Mouse (Mus musculus) kidney, embryonic 16.5 days (tissue): ENCODE results near the gene Jun. TPM values are rescaled to one million over a fixed set of nuclear protein-coding genes. Genes with fewer than 3 reads are reported as not detected.

Source experiments
- ATAC-seq: fragments of 200-750 bp; cut with Nextera tagmentation; 2 replicates; pipeline ENCODE4 v1.8.0; 2017; ENCODE audit warnings: moderate TSS enrichment; ENCODE audit not compliant: low FRiP score, low TSS enrichment
- H3K27ac ChIP-seq: fragments of 300-500 bp; sonication (generic); 2 replicates; pipeline ENCODE4 v1.5.1; 2014; ENCODE audit warnings: low read length
- H3K27me3 ChIP-seq: fragments of 300-500 bp; sonication (generic); 2 replicates; pipeline ENCODE4 v1.6.1; 2014; ENCODE audit warnings: low read length, control low read depth, mixed read lengths; ENCODE audit not compliant: insufficient read depth
- H3K36me3 ChIP-seq: fragments of 300-500 bp; sonication (generic); 2 replicates; pipeline ENCODE4 v1.6.1; 2014; ENCODE audit warnings: low read length, control low read depth, mixed read lengths; ENCODE audit not compliant: insufficient read depth
- H3K4me1 ChIP-seq: fragments of 300-500 bp; sonication (generic); 2 replicates; pipeline ENCODE4 v1.6.1; 2014; ENCODE audit warnings: low read length, control low read depth, mixed read lengths; ENCODE audit not compliant: insufficient read depth
- H3K4me2 ChIP-seq: fragments of 300-500 bp; sonication (generic); replicated peaks from 2 replicates; pipeline ENCODE4 v1.6.1; 2014; ENCODE audit warnings: low read depth, low read length
- H3K4me3 ChIP-seq: fragments of 300-500 bp; sonication (generic); 2 replicates; pipeline ENCODE4 v1.5.1; 2014; ENCODE audit warnings: mild to moderate bottlenecking, low read length
- H3K9ac ChIP-seq: fragments of 300-500 bp; sonication (generic); replicated peaks from 2 replicates; pipeline ENCODE4 v1.6.1; 2014; ENCODE audit warnings: low read length
- H3K9me3 ChIP-seq: fragments of 300-500 bp; sonication (generic); 2 replicates; pipeline ENCODE4 v1.6.1; 2016; ENCODE audit warnings: low read length, control low read depth
- WGBS: fragments of 180-500 bp; shearing (Covaris S2); extraction: QIAGEN DNeasy Blood & Tissue Kit; methylation state at CpG from one replicate; pipeline ENCODE4 v1.1.7; 2014; 5-methylcytosine and 5-hydroxymethylcytosine counted together
- polyA plus RNA-seq: library from polyadenylated mRNA; unstranded; fragments of >200 nt; fragmentation: Nextera tagmentation; extraction: Ambion mirVana; gene quantifications from 2 replicates; pipeline ENCODE4 v1.2.1, GENCODE M21; 2015

Jun gene
- polyA plus RNA-seq, 1 experiment from 2014 or later = 71.9 TPM

GRCm38 (mm10) chr4:95020201-95020600 lies 31.8 kb downstream of the Jun start:
- Histone ChIP-seq H3K4me3 (no peak overlapping the region), H3K36me3 (no peaks in the 10 kb centered on the region), H3K4me1 (no peaks in the 10 kb centered on the region), H3K27me3 (no peaks in the 10 kb centered on the region; the same call in 1 of the 2 replicates), H3K9me3 (no peaks in the 10 kb centered on the region), H3K4me2 (no peak overlapping the region), H3K9ac (no peak overlapping the region), H3K27ac (no peak overlapping the region)
- WGBS = 59% methylated on average over 2 of the region's 2 CpGs
- no peak; the same call in 1 of the 2 replicates for ATAC-seq

GRCm38 (mm10) chr4:95018221-95018620 lies 33.8 kb downstream of the Jun start:
- H3K4me3 ChIP-seq = no peak overlapping the region
- no peak overlapping the region for H3K27ac ChIP-seq
- 38% methylated on average over 7 of the region's 7 CpGs for WGBS
- no peak overlapping the region for H3K9ac ChIP-seq
- no peaks in the 10 kb centered on the region for H3K36me3 ChIP-seq
- H3K4me2 ChIP-seq = no peak overlapping the region
- H3K4me1 ChIP-seq = no peaks in the 10 kb centered on the region
- H3K27me3 ChIP-seq = no peaks in the 10 kb centered on the region; the same call in 1 of the 2 replicates
- no peaks in the 10 kb centered on the region for H3K9me3 ChIP-seq
- no peak for ATAC-seq

GRCm38 (mm10) chr4:95012706-95013105 lies 39.3 kb downstream of the Jun start:
- H3K4me3 ChIP-seq = no peak overlapping the region
- no peaks in the 10 kb centered on the region for H3K9me3 ChIP-seq
- H3K9ac ChIP-seq = no peak overlapping the region
- no peaks in the 10 kb centered on the region for H3K4me1 ChIP-seq
- WGBS = 81% methylated on average over 1 of the region's 1 CpGs
- no peaks in the 10 kb centered on the region for H3K36me3 ChIP-seq
- H3K27ac ChIP-seq = no peak overlapping the region
- H3K27me3 ChIP-seq = no peaks in the 10 kb centered on the region
- no peak for ATAC-seq
- H3K4me2 ChIP-seq = no peak overlapping the region

- no peak overlapping the region for H3K4me3 ChIP-seq
- no peaks in the 10 kb centered on the region for H3K36me3 ChIP-seq
- H3K4me1 ChIP-seq = no peaks in the 10 kb centered on the region
- H3K9ac ChIP-seq = no peak overlapping the region
- no peaks in the 10 kb centered on the region for H3K9me3 ChIP-seq
- no peak overlapping the region for H3K4me2 ChIP-seq
- H3K27me3 ChIP-seq = no peaks in the 10 kb centered on the region
- H3K27ac ChIP-seq = no peak overlapping the region
- ATAC-seq = no peak
These were observed 39.8 kb downstream of the Jun start for GRCm38 (mm10) chr4:95012256-95012655.

- Histone ChIP-seq H3K9me3 (no peaks in the 10 kb centered on the region), H3K9ac (no peak overlapping the region), H3K4me3 (no peak overlapping the region), H3K27ac (no peak overlapping the region), H3K4me1 (no peaks in the 10 kb centered on the region), H3K4me2 (peak overlapping the region; percentile 24), H3K36me3 (no peaks in the 10 kb centered on the region), H3K27me3 (no peaks in the 10 kb centered on the region)
- peak; percentile 85 for ATAC-seq
- WGBS = 43% methylated on average over 13 of the region's 13 CpGs
These were observed 43.6 kb downstream of the Jun start for GRCm38 (mm10) chr4:95008175-95009057.

GRCm38 (mm10) chr4:95007759-95008158 lies 44.3 kb downstream of the Jun start:
- Histone ChIP-seq H3K36me3 (no peaks in the 10 kb centered on the region), H3K4me2 (peak overlapping the region; percentile 24; the same call in 1 of the 2 replicates), H3K9ac (no peak overlapping the region), H3K27me3 (no peaks in the 10 kb centered on the region), H3K9me3 (no peaks in the 10 kb centered on the region), H3K4me3 (no peak overlapping the region), H3K4me1 (no peaks in the 10 kb centered on the region), H3K27ac (no peak overlapping the region)
- 37% methylated on average over 8 of the region's 8 CpGs for WGBS
- no peak for ATAC-seq

GRCm38 (mm10) chr4:95005251-95005830 lies 46.7 kb downstream of the Jun start:
- no peak overlapping the region for H3K4me2 ChIP-seq
- WGBS = 63% methylated on average over 6 of the region's 6 CpGs

GRCm38 (mm10) chr4:95001043-95001775 lies 50.8 kb downstream of the Jun start:
- Histone ChIP-seq H3K27ac (no peak overlapping the region), H3K27me3 (no peaks in the 10 kb centered on the region), H3K9ac (no peak overlapping the region), H3K4me2 (no peak overlapping the region), H3K4me3 (no peak overlapping the region), H3K4me1 (no peaks in the 10 kb centered on the region), H3K36me3 (no peaks in the 10 kb centered on the region), H3K9me3 (no peaks in the 10 kb centered on the region)
- 64% methylated on average over 6 of the region's 6 CpGs for WGBS
- no peak for ATAC-seq

More at GRCm38 (mm10) chr4:95005251-95005830, 46.7 kb downstream of the Jun start:
- Histone ChIP-seq H3K36me3 (no peaks in the 10 kb centered on the region), H3K9me3 (no peaks in the 10 kb centered on the region), H3K27me3 (no peaks in the 10 kb centered on the region), H3K4me3 (no peak overlapping the region), H3K9ac (no peak overlapping the region), H3K27ac (no peak overlapping the region), H3K4me1 (no peaks in the 10 kb centered on the region)
- no peak for ATAC-seq

GRCm38 (mm10) chr4:95000147-95000546 lies 51.9 kb downstream of the Jun start:
- Histone ChIP-seq H3K27ac (no peak overlapping the region), H3K36me3 (no peaks in the 10 kb centered on the region), H3K4me2 (no peak overlapping the region), H3K4me3 (no peak overlapping the region), H3K9ac (no peak overlapping the region), H3K9me3 (no peaks in the 10 kb centered on the region), H3K27me3 (no peaks in the 10 kb centered on the region), H3K4me1 (no peaks in the 10 kb centered on the region)
- no peak for ATAC-seq
- 78% methylated on average over 1 of the region's 1 CpGs for WGBS
